Mouse (Mus musculus): ENCODE data around the gene Bahcc1.

The Bahcc1 gene

GRCm38 (mm10) chr11:120228911-120229437, 3.8 kb upstream of the Bahcc1 start:
- no peak for DNase-seq (ENCODE audit: low read depth, low spot score)

- DNase-seq (ENCODE audit: low read depth, low spot score), result no peak
Observed at GRCm38 (mm10) chr11:120229861-120230751, 2.6 kb upstream of the Bahcc1 start.

GRCm38 (mm10) chr11:120230841-120231370, 1.8 kb upstream of the Bahcc1 start:
- DNase-seq (ENCODE audit: low read depth, low spot score), result no peak

- peak; percentile 100 for DNase-seq (ENCODE audit: low read depth, low spot score)
Observed at GRCm38 (mm10) chr11:120231379-120231778, 1.4 kb upstream of the Bahcc1 start.

- no peak for DNase-seq (ENCODE audit: low read depth, low spot score)
Observed at GRCm38 (mm10) chr11:120233441-120234135, 841 bp downstream of the Bahcc1 start.

- no peak for DNase-seq (ENCODE audit: low read depth, low spot score)
Observed at GRCm38 (mm10) chr11:120234136-120234775, 1.5 kb downstream of the Bahcc1 start.

- DNase-seq (ENCODE audit: low read depth, low spot score), result no peak
Observed at GRCm38 (mm10) chr11:120234776-120235181, 2.0 kb downstream of the Bahcc1 start.

GRCm38 (mm10) chr11:120235385-120236113, 2.8 kb downstream of the Bahcc1 start:
- no peak for DNase-seq (ENCODE audit: low read depth, low spot score)

GRCm38 (mm10) chr11:120236114-120236437, 3.3 kb downstream of the Bahcc1 start:
- no peak for DNase-seq (ENCODE audit: low read depth, low spot score)

- no peak for DNase-seq (ENCODE audit: low read depth, low spot score)
Observed at GRCm38 (mm10) chr11:120236438-120237165, 3.9 kb downstream of the Bahcc1 start.

- DNase-seq (ENCODE audit: low read depth, low spot score), result no peak
Observed at GRCm38 (mm10) chr11:120237166-120238131, 4.7 kb downstream of the Bahcc1 start.

GRCm38 (mm10) chr11:120238306-120238705, 5.6 kb downstream of the Bahcc1 start:
- DNase-seq (ENCODE audit: low read depth, low spot score), result no peak

- DNase-seq (ENCODE audit: low read depth, low spot score), result no peak
Observed at GRCm38 (mm10) chr11:120238751-120239359, 6.1 kb downstream of the Bahcc1 start.

- no peak for DNase-seq (ENCODE audit: low read depth, low spot score)
Observed at GRCm38 (mm10) chr11:120239581-120239991, 6.8 kb downstream of the Bahcc1 start.

GRCm38 (mm10) chr11:120240206-120240605, 7.5 kb downstream of the Bahcc1 start:
- no peak for DNase-seq (ENCODE audit: low read depth, low spot score)

- DNase-seq (ENCODE audit: low read depth, low spot score), result no peak
Observed at GRCm38 (mm10) chr11:120240941-120241890, 8.5 kb downstream of the Bahcc1 start.

- no peak for DNase-seq (ENCODE audit: low read depth, low spot score)
Observed at GRCm38 (mm10) chr11:120241981-120242725, 9.4 kb downstream of the Bahcc1 start.

Data from embryo, embryonic 11.5 days (tissue).